8 mouse cellular contexts compared by ENCODE assay signal in the genomic region with DNA sequence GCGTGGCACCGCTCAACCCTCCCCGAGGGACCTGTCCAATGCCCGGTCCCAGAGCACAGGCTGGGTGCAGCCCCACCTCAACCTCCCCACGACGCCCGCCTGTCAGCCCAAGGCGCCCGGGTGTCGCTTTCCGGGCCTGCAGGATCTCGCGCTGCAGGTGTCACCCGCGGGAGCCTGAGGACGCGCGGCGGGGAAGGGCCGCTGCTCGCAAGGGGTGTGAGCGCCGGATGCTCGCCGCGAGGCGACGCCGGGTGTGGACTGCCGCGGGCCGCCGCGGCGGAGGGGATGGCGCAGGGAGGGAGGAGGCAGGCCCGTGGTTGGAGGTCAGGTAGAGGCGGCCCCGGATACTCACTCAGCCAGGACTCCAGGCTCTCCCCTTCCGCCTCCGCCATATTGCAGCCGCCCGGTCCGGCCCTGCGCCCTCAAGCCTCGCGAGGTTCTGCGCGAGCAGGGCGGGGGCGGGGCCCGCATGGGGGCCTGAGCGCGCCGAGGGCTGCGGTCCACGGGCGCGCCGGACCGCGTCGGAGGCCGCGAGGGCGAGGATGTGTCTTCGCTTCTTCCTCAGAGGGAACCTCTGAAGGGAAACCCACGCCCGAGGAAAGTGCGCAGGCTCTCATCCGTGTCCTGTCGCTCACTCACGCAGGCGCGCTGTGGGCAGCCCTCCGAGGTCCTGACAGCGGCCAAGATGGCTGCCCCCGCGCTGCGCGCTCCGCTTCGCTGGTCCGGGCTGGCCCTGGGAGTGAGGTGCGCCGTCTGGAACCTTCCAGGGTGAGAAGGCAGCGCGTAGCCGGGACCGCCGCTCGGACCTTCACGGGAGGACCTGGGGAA. TPM values are rescaled to one million over a fixed set of nuclear protein-coding genes. Genes with fewer than 3 reads are reported as not detected.
DNase-seq lines count a peak whose midpoint lies in the region; ATAC-seq lines count a peak whose summit lies in the region.

A gene (plus strand): TSS at position 450 of the 828 bp plus-strand sequence.
A gene (minus strand): TSS at position 576 of the 828 bp plus-strand sequence.

- H3K9me3 ChIP-seq in heart, embryonic 13.5 days = no peaks in the 10 kb centered on the region
- H3K9me3 ChIP-seq in liver, embryonic 12.5 days (replicated peaks) = no peaks in the 10 kb centered on the region
- H3K9me3 ChIP-seq in stomach, embryonic 15.5 days = no peaks in the 10 kb centered on the region

- H3K4me3 ChIP-seq in heart, embryonic 13.5 days = peak within 1 kb of the TSS; percentile 96
- H3K4me3 ChIP-seq in liver, embryonic 12.5 days = peak within 1 kb of the TSS; percentile 95
- H3K4me3 ChIP-seq in stomach, embryonic 15.5 days (replicated peaks) = peak within 1 kb of the TSS; percentile 91

- H3K27ac ChIP-seq in heart, embryonic 13.5 days (replicated peaks) = peak within 1 kb of the TSS; percentile 90
- peak within 1 kb of the TSS; percentile 90 for H3K27ac ChIP-seq in liver, embryonic 12.5 days
- H3K27ac ChIP-seq in stomach, embryonic 15.5 days = peak within 1 kb of the TSS; percentile 95

- H3K4me1 ChIP-seq in heart, embryonic 13.5 days = peaks cover 52% of the 10 kb centered on the region
- peaks cover 61% of the 10 kb centered on the region for H3K4me1 ChIP-seq in liver, embryonic 12.5 days
- peaks cover 28% of the 10 kb centered on the region for H3K4me1 ChIP-seq in stomach, embryonic 15.5 days

- H3K36me3 ChIP-seq in heart, embryonic 13.5 days = peaks cover 50% of the 10 kb centered on the region
- peaks cover 65% of the 10 kb centered on the region for H3K36me3 ChIP-seq in liver, embryonic 12.5 days
- H3K36me3 ChIP-seq in stomach, embryonic 15.5 days = peaks cover 27% of the 10 kb centered on the region

- under 1% methylated on average over 87 of the region's 93 CpGs for WGBS in heart, embryonic 13.5 days
- WGBS in liver, embryonic 12.5 days (ENCODE audit: insufficient replicate concordance) = under 1% methylated on average over 90 of the region's 93 CpGs
- WGBS in stomach, embryonic 15.5 days = under 1% methylated on average over 80 of the region's 93 CpGs

- H3K9ac ChIP-seq in heart, embryonic 13.5 days = peak within 1 kb of the TSS; percentile 98
- peak within 1 kb of the TSS; percentile 88 for H3K9ac ChIP-seq in liver, embryonic 12.5 days
- peak within 1 kb of the TSS; percentile 96 for H3K9ac ChIP-seq in stomach, embryonic 15.5 days

- ATAC-seq in erythroid progenitor cell, adult 5-6 weeks (replicated peaks; ENCODE audit: low FRiP score, poor library complexity, severe bottlenecking) = peak; percentile 88
- peak; percentile 94 for ATAC-seq in heart, embryonic 13.5 days (ENCODE audit: extremely low read depth, insufficient number of reproducible peaks, low FRiP score, low TSS enrichment)
- peak; percentile 94 for ATAC-seq in liver, embryonic 12.5 days
- peak; percentile 96 for ATAC-seq in stomach, embryonic 15.5 days (ENCODE audit: insufficient read depth, low FRiP score, low read depth)

- H3K27me3 ChIP-seq in heart, embryonic 13.5 days (replicated peaks) = no peaks in the 10 kb centered on the region
- no peaks in the 10 kb centered on the region for H3K27me3 ChIP-seq in liver, embryonic 12.5 days (replicated peaks)
- no peaks in the 10 kb centered on the region for H3K27me3 ChIP-seq in stomach, embryonic 15.5 days (replicated peaks)

- peak within 1 kb of the TSS; percentile 78 for H3K4me2 ChIP-seq in heart, embryonic 13.5 days
- H3K4me2 ChIP-seq in liver, embryonic 12.5 days = peak within 1 kb of the TSS; percentile 91
- peak within 1 kb of the TSS; percentile 89 for H3K4me2 ChIP-seq in stomach, embryonic 15.5 days

- DNase-seq in CD4-positive helper T cell, adult 2 months (ENCODE audit: low read depth, low spot score) = peak; percentile 96
- DNase-seq in brain, embryonic 18.5 days (ENCODE audit: low read depth, low spot score) = peak; percentile 74
- DNase-seq in kidney, postnatal 10 days = peak; percentile 96
- peak; percentile 93 to 95 for DNase-seq in natural killer cell, adult 2 months (ENCODE audit: low spot score in 2 of 2)

RNA-seq across cellular contexts. Expression of the first gene that starts in this region (rescaled TPM):
- total RNA-seq in erythroid progenitor cell, adult 5-6 weeks (2015; ENCODE audit: low replicate concordance) = 10.1 and 22.2 TPM in 2 replicates
- 5.1 and 12.3 TPM in 2 replicates for total RNA-seq in erythroid progenitor cell, adult 5-6 weeks (2017; ENCODE audit: low replicate concordance)
- polyA plus RNA-seq in heart, embryonic 13.5 days (2015; fragmentation: Nextera tagmentation; extraction: Ambion mirVana) = 79.2 and 86.8 TPM in 2 replicates
- polyA plus RNA-seq in liver, embryonic 12.5 days (2016; fragmentation: Nextera tagmentation; extraction: Ambion mirVana) = 83.1 and 87.3 TPM in 2 replicates
- 81.7 and 92.7 TPM in 2 replicates for polyA plus RNA-seq in stomach, embryonic 15.5 days (2015; fragmentation: Nextera tagmentation; extraction: Ambion mirVana)

RNA-seq across cellular contexts. Expression of the second gene that starts in this region (rescaled TPM):
- total RNA-seq in erythroid progenitor cell, adult 5-6 weeks (2015; ENCODE audit: low replicate concordance) = 18.0 and 20.9 TPM in 2 replicates
- total RNA-seq in erythroid progenitor cell, adult 5-6 weeks (2017; ENCODE audit: low replicate concordance) = 20.7 and 33.2 TPM in 2 replicates
- 14.0 and 14.9 TPM in 2 replicates for polyA plus RNA-seq in heart, embryonic 13.5 days (2015; fragmentation: Nextera tagmentation; extraction: Ambion mirVana)
- 14.0 and 14.7 TPM in 2 replicates for polyA plus RNA-seq in liver, embryonic 12.5 days (2016; fragmentation: Nextera tagmentation; extraction: Ambion mirVana)
- 15.9 and 24.3 TPM in 2 replicates for polyA plus RNA-seq in stomach, embryonic 15.5 days (2015; fragmentation: Nextera tagmentation; extraction: Ambion mirVana)

Comparison
In these comparisons a context has a peak if more than half of its experiments do, and no peak if none do; other contexts are left out.
1. Peak in every context shown above with its lines: DNase-seq, ATAC-seq, H3K4me3 ChIP-seq and H3K27ac ChIP-seq.